Mouse (Mus musculus) small intestine, adult 2 months (tissue): ENCODE data around the gene Syt6.

ENCODE experiments used
- CTCF ChIP-seq: fragments of 200-500 bp; IDR thresholded peaks from 2 replicates; pipeline ENCODE4 v1.5.1; 2012; ENCODE audit warnings: low read depth, mild to moderate bottlenecking, control low read depth, inconsistent platforms, low read length, moderate library complexity, mixed read lengths; ENCODE audit not compliant: insufficient replicate concordance, insufficient read length; ENCODE audit errors: extremely low read depth
- POLR2A ChIP-seq: fragments of 200-500 bp; IDR thresholded peaks from 2 replicates; pipeline ENCODE4 v1.6.1; 2012; ENCODE audit warnings: low read depth, mild to moderate bottlenecking, control low read depth, inconsistent platforms, low read length, moderate library complexity

- TF ChIP-seq CTCF (no peak), POLR2A (no peak)
Observed at GRCm38 (mm10) chr3:103641301-103641700, 66.3 kb downstream of the Syt6 start.
